Mouse (Mus musculus) liver, embryonic 12.5 days (tissue): ENCODE data around the gene Gal3st4. TPM values are rescaled to one million over a fixed set of nuclear protein-coding genes. Genes with fewer than 3 reads are reported as not detected.
"Not testable (repeated sequence)": the region's sequence is repeated elsewhere in the genome, so short reads cannot be mapped to it uniquely, and the experiment has no call there.

Experiments used
- ATAC-seq: fragments of 200-750 bp; cut with Nextera tagmentation; 2 replicates; pipeline ENCODE4 v1.8.0; 2017; ENCODE audit warnings: moderate number of reproducible peaks, mild to moderate bottlenecking, moderate library complexity
- H3K27ac ChIP-seq: fragments of 300-500 bp; sonication (generic); 2 replicates; pipeline ENCODE4 v1.5.1; 2016; ENCODE audit warnings: mild to moderate bottlenecking
- H3K27me3 ChIP-seq: fragments of 300-500 bp; sonication (generic); replicated peaks from 2 replicates; pipeline ENCODE4 v1.6.1; 2016; ENCODE audit warnings: mild to moderate bottlenecking, moderate library complexity
- H3K36me3 ChIP-seq: fragments of 300-500 bp; sonication (generic); 2 replicates; pipeline ENCODE4 v1.6.1; 2016; ENCODE audit warnings: mild to moderate bottlenecking, moderate library complexity
- H3K4me1 ChIP-seq: fragments of 300-500 bp; sonication (generic); 2 replicates; pipeline ENCODE4 v1.6.1; 2016
- H3K4me2 ChIP-seq: fragments of 300-500 bp; sonication (generic); 2 replicates; pipeline ENCODE4 v1.6.1; 2016; ENCODE audit warnings: mild to moderate bottlenecking, moderate library complexity
- H3K4me3 ChIP-seq: fragments of 300-500 bp; sonication (generic); 2 replicates; pipeline ENCODE4 v1.5.1; 2016; ENCODE audit warnings: mild to moderate bottlenecking, moderate library complexity
- H3K9ac ChIP-seq: fragments of 300-500 bp; sonication (generic); 2 replicates; pipeline ENCODE4 v1.6.1; 2016; ENCODE audit warnings: mild to moderate bottlenecking, moderate library complexity
- H3K9me3 ChIP-seq: fragments of 300-500 bp; sonication (generic); replicated peaks from 2 replicates; pipeline ENCODE4 v1.6.1; 2016; ENCODE audit warnings: mild to moderate bottlenecking, moderate library complexity
- WGBS: fragments of 180-500 bp; shearing (Covaris S2); methylation state at CpG from one replicate; pipeline ENCODE4 v1.1.7; 2016; ENCODE audit not compliant: insufficient replicate concordance; 5-methylcytosine and 5-hydroxymethylcytosine counted together
- polyA plus RNA-seq: library from polyadenylated mRNA; unstranded; fragments of >200 nt; fragmentation: Nextera tagmentation; extraction: Ambion mirVana; gene quantifications from 2 replicates; pipeline ENCODE4 v1.2.1, GENCODE M21; 2016

Gene Gal3st4
- polyA plus RNA-seq, 1 experiment from 2014 or later, result 0.18 TPM

DNA sequence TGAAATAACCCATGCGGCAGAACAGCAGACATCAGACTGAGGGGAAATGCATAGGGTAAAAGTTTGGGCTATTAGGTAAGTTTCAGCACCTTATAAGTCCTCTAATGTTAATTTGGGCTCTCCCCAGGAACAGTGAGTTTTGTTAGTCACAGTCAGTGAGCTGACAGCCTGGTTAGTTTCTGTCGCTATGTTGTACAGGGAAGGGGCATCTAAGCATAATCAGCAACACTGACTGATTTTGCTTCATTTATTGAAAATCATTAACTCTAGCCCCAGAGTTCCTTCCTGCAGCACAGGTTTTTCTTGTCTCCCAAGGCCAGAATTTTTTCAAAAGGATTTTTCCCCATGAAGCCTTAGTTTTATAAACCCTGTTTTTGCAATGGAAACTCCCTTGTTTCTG lies 38.9 kb downstream of the Gal3st4 start:
- H3K4me2 ChIP-seq, result no peak overlapping the region
- H3K36me3 ChIP-seq, result no peaks in the 10 kb centered on the region
- H3K4me3 ChIP-seq, result no peak overlapping the region
- H3K4me1 ChIP-seq, result no peaks in the 10 kb centered on the region
- no peak overlapping the region for H3K9ac ChIP-seq
- ATAC-seq, result no peak
- WGBS, result 77% methylated on average over 2 of the region's 2 CpGs
- H3K27me3 ChIP-seq, result no peaks in the 10 kb centered on the region
- no peaks in the 10 kb centered on the region for H3K9me3 ChIP-seq
- H3K27ac ChIP-seq, result no peak overlapping the region

DNA sequence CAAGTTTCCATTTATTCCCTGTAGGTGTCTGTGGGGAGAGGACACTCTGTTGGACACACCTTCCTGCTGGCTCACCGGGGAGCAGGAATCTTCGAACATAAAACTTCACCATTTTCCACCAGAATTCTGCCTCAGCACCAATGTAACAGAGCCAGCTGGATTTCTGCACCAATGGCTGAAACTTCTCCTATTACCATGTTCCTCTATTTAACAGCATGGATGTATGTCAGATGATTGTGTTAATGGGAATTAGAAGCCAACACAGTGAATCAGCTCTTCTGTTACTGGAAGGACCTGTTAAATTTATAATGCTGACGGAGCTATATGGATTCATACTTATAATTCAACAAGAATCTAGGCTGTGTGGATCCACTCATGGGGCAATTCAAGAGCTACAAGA lies 43.1 kb downstream of the Gal3st4 start:
- H3K27me3 ChIP-seq, result no peaks in the 10 kb centered on the region

DNA sequence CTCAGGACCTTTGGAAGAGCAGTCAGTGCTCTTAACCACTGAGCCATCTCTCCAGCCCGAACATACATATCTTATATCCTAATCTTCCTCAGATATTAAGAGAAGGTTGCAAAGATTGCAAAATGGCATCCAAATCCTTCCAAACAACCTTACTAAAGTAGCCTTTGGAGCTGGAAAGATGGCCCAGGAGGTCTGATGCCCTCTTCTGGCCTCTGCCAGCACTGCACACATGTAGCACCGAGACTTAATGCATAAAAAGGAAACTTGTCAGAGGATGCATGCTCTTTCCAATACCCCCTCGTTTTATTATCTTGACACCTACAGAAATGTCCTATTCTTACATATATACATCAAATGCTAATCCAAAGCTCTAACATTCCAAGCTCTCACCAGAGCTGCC lies 44.6 kb downstream of the Gal3st4 start:
- Histone ChIP-seq H3K9ac (no peak overlapping the region), H3K4me3 (no peak overlapping the region), H3K4me2 (no peak overlapping the region), H3K36me3 (no peaks in the 10 kb centered on the region), H3K9me3 (no peaks in the 10 kb centered on the region), H3K27ac (no peak overlapping the region), H3K4me1 (no peaks in the 10 kb centered on the region), H3K27me3 (no peaks in the 10 kb centered on the region)
- WGBS, result 25% methylated on average over 3 of the region's 3 CpGs
- ATAC-seq, result no peak

More for the DNA sequence above, 43.1 kb downstream of the Gal3st4 start:
- WGBS, result 76% methylated on average over 3 of the region's 3 CpGs
- no peak overlapping the region for H3K27ac ChIP-seq
- no peaks in the 10 kb centered on the region for H3K4me1 ChIP-seq
- H3K9me3 ChIP-seq, result no peaks in the 10 kb centered on the region
- no peak overlapping the region for H3K4me3 ChIP-seq
- no peak overlapping the region for H3K9ac ChIP-seq
- H3K4me2 ChIP-seq, result no peak overlapping the region
- no peaks in the 10 kb centered on the region for H3K36me3 ChIP-seq
- ATAC-seq, result no peak

DNA sequence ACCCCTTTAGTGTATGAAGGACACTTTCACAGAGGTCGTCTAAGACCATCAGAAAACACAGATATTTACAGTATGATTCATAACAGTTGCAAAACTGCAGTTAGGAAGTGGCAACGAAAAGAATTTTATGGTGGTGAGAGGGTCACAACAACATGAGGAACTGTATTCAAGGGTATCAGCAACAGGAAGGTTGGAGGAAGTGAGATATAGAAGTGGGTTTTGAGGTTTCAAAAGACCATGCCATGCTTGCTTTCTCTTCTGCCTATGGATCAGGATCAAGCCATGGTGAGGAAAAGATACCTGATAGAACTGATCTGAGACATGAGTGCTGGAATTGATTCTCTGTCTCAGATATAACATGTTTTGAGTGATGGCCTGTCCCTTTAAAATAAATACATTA lies 45.3 kb downstream of the Gal3st4 start:
- H3K4me2 ChIP-seq, result no peak overlapping the region
- no peak overlapping the region for H3K27ac ChIP-seq
- H3K9me3 ChIP-seq, result no peaks in the 10 kb centered on the region
- H3K36me3 ChIP-seq, result no peaks in the 10 kb centered on the region
- no peak overlapping the region for H3K4me3 ChIP-seq
- no peaks in the 10 kb centered on the region for H3K4me1 ChIP-seq
- 9% methylated on average over 2 of the region's 2 CpGs for WGBS
- no peaks in the 10 kb centered on the region for H3K27me3 ChIP-seq
- no peak for ATAC-seq
- no peak overlapping the region for H3K9ac ChIP-seq

DNA sequence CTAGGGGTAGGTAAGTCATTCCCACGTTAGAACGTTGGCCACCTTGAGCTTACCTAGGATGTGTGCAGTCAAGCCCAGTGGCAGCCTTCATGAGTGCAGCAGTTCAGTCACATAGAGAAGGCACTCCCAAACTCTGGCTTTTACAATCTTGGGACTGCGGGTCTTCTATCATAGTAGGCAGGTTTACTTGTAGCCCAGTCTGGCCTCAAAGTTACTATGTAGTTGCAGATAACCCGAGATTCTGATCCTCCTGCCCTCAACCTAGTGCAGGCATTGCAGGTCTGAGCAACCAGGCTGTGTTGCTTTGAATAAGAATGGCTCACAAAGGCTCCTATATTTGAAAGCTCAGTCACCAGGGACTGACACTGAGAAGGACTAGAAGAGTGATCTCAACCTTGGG lies 46.1 kb downstream of the Gal3st4 start:
- no peak for ATAC-seq
- Histone ChIP-seq H3K36me3 (no peaks in the 10 kb centered on the region), H3K9ac (no peak overlapping the region), H3K27ac (no peak overlapping the region), H3K4me1 (no peaks in the 10 kb centered on the region), H3K9me3 (no peaks in the 10 kb centered on the region), H3K4me3 (no peak overlapping the region), H3K4me2 (no peak overlapping the region), H3K27me3 (no peaks in the 10 kb centered on the region)
- WGBS, result 43% methylated on average over 4 of the region's 4 CpGs

DNA sequence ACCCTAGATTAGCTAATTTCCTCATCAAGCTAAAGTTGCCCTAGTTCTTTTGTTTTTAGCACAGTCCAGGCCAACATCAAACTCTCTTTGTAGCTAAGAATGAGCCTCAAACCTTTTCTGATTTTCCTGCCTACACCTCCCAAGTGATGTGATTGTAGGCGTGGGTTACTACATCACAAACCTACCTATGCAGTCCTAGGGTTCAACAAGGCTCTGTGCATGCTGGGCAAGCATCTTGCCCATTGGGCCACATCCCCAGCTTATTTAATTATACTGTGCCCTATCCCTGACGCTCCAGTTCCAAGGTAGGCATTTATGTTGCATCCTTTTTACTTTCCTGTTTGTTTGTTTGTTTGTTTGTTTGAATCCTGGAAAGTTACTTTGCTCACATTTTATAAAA lies 46.9 kb downstream of the Gal3st4 start, which contains the start of gene Nxpe5:
Gene Nxpe5 (plus strand): TSS at position 199 of the 400 bp plus-strand sequence.
- Histone ChIP-seq H3K4me2 (no peak within 1 kb of the TSS), H3K9ac (no peak within 1 kb of the TSS), H3K36me3 (no peaks in the 10 kb centered on the region), H3K27me3 (no peaks in the 10 kb centered on the region), H3K27ac (no peak within 1 kb of the TSS), H3K4me1 (no peaks in the 10 kb centered on the region), H3K9me3 (no peaks in the 10 kb centered on the region), H3K4me3 (no peak within 1 kb of the TSS)
- WGBS, result 48% methylated on average over 2 of the region's 2 CpGs
- no peak for ATAC-seq

DNA sequence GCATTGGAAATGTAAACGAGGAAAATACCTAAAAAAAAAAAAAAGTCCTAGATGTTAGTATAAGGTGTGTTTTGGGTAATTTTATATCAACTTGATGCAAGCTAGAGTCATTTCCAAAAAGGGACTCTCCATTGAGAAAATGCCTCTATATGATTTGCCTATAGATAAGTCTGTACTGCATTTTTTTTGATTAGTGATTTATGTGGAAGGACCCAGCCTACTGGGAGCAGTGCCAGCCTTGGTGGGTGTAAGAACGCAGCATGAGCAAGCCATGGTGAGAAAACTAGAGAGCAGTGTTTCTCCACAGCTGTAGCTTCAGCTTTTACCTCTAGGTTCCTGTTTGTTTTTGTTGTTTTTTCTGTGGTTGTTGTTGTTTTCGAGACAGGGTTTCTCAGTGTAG lies 49.4 kb downstream of the Gal3st4 start:
- Histone ChIP-seq H3K27ac (no peak overlapping the region), H3K4me3 (no peak overlapping the region), H3K9ac (no peak overlapping the region), H3K36me3 (no peaks in the 10 kb centered on the region), H3K4me2 (no peak overlapping the region), H3K9me3 (no peaks in the 10 kb centered on the region), H3K4me1 (no peaks in the 10 kb centered on the region), H3K27me3 (no peaks in the 10 kb centered on the region)
- no peak for ATAC-seq
- 46% methylated on average over 3 of the region's 3 CpGs for WGBS

DNA sequence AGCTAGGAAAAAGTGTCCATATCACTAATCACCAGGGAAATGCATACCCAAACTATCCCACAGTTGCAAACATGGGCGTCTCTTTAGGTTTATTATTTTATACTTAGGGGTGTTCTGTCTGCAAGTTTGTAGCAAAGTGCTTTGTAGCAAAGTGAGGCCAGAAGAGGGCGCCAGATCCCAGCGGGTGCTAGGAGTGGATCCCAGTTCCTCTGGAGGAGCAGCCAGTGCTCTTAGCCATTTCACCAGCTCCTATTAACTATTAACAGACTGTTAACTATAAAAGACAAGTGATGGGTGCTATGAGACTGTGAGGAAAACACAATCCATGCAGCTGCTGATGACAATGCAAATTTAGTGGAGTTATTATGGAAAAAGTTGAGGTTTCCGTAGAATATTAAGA lies 50.5 kb downstream of the Gal3st4 start:
- H3K27ac ChIP-seq, result no peak overlapping the region
- H3K4me3 ChIP-seq, result no peak overlapping the region
- H3K4me1 ChIP-seq, result no peaks in the 10 kb centered on the region
- no peak overlapping the region for H3K4me2 ChIP-seq
- 22% methylated on average over 4 of the region's 4 CpGs for WGBS
- H3K9ac ChIP-seq, result no peak overlapping the region
- H3K27me3 ChIP-seq, result no peaks in the 10 kb centered on the region
- peaks cover 6% of the 10 kb centered on the region; the same call in 1 of the 2 replicates for H3K9me3 ChIP-seq
- H3K36me3 ChIP-seq, result no peaks in the 10 kb centered on the region
- no peak for ATAC-seq

DNA sequence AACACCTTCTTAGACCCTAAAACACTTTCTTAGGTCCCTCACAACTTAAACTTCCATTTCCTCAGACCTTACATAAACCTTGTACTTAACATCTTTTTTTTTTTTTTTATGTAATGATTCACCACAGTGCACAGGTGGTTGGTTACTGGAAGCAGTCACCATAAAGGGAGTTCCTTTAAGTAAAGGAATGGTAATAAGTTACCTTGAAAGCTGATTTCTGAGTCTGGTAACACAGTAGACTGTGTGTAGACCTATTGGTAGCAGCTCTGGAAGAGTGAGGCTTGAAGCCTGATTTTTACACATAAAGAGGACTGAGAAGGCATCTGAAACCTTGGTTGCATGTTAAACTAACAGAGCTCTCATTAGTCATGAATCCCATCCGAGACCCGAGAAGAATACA lies 52.8 kb downstream of the Gal3st4 start:
- H3K4me2 ChIP-seq, result no peak overlapping the region
- H3K27me3 ChIP-seq, result no peaks in the 10 kb centered on the region
- peaks cover 27% of the 10 kb centered on the region for H3K9me3 ChIP-seq
- no peak overlapping the region for H3K27ac ChIP-seq
- ATAC-seq, result no peak
- H3K36me3 ChIP-seq, result no peaks in the 10 kb centered on the region
- WGBS, result 51% methylated on average over 2 of the region's 2 CpGs
- H3K4me3 ChIP-seq, result no peak overlapping the region
- no peaks in the 10 kb centered on the region for H3K4me1 ChIP-seq
- H3K9ac ChIP-seq, result no peak overlapping the region

DNA sequence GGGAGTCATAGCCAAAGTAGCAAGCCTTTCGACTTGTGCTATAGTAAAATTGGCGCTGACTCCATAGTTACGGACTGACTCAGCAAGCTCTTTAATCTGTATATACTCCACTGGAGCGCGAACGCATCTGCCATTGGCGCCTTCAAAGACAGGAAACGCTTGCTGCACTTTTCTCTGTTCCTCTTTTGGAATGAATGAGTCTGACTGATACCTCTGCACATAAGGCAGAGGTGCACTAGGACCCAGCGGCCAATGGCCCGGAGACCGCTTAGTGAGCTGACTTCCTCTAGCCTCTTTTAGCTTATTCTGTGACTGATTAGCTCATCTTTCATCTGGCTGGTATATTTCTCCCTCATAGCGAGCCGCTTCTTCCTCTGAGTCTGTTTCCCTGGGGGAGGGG lies 56.0 kb downstream of the Gal3st4 start:
- not testable (repeated sequence) for H3K4me1 ChIP-seq, H3K4me3 ChIP-seq, H3K36me3 ChIP-seq, H3K9ac ChIP-seq, H3K27ac ChIP-seq, ATAC-seq, H3K27me3 ChIP-seq, H3K4me2 ChIP-seq
- peaks cover 28% of the 10 kb centered on the region for H3K9me3 ChIP-seq
- 84% methylated on average over 13 of the region's 13 CpGs for WGBS

Other genes starting within 250 kb of the Gal3st4 start
- not detected in 2 replicates for gene Smok3c, start 219.6 kb downstream of the Gal3st4 start, polyA plus RNA-seq
- 7.3 and 8.2 TPM in 2 replicates for gene Zkscan1, start 187.8 kb downstream of the Gal3st4 start, polyA plus RNA-seq
- 19.0 and 19.6 TPM in 2 replicates for gene Zscan21, start 155.9 kb downstream of the Gal3st4 start, polyA plus RNA-seq
- 4.8 and 5.7 TPM in 2 replicates for gene Zfp113, start 117.1 kb downstream of the Gal3st4 start, polyA plus RNA-seq
- gene Cops6, start 111.8 kb downstream of the Gal3st4 start, polyA plus RNA-seq, result 181 and 191 TPM in 2 replicates
- gene Ap4m1, start 100.8 kb downstream of the Gal3st4 start, polyA plus RNA-seq, result 7.9 and 8.3 TPM in 2 replicates
- 268 and 271 TPM in 2 replicates for gene Mcm7, start 100.4 kb downstream of the Gal3st4 start, polyA plus RNA-seq
- 58.0 and 58.2 TPM in 2 replicates for gene Taf6, start 85.4 kb downstream of the Gal3st4 start, polyA plus RNA-seq
- 20.3 and 21.3 TPM in 2 replicates for gene Cnpy4, start 85.4 kb downstream of the Gal3st4 start, polyA plus RNA-seq
- gene Mblac1, start 78.5 kb downstream of the Gal3st4 start, polyA plus RNA-seq, result 4.3 TPM in 2 replicates
- not detected in 2 replicates for gene Nxpe5, start 46.9 kb downstream of the Gal3st4 start, polyA plus RNA-seq
- 31.3 and 31.8 TPM in 2 replicates for gene Lamtor4, start 17.4 kb downstream of the Gal3st4 start, polyA plus RNA-seq
- 8.7 and 8.9 TPM in 2 replicates for gene BC037034, start 8.8 kb downstream of the Gal3st4 start, polyA plus RNA-seq
- 0.04 TPM in 1 of 2 replicates, not detected in the other for gene Gm43720, start 7.1 kb upstream of the Gal3st4 start, polyA plus RNA-seq
- gene Gpc2, start 7.2 kb upstream of the Gal3st4 start, polyA plus RNA-seq, result 2.4 and 2.5 TPM in 2 replicates
- gene Stag3, start 7.4 kb upstream of the Gal3st4 start, polyA plus RNA-seq, result 3.1 and 3.9 TPM in 2 replicates
- gene Pvrig, start 69.1 kb upstream of the Gal3st4 start, polyA plus RNA-seq, result 0.23 and 0.41 TPM in 2 replicates
- 7.6 and 9.0 TPM in 2 replicates for gene Zfp157, start 168.6 kb upstream of the Gal3st4 start, polyA plus RNA-seq